In genomic region chr9:48597494-48597893, GRCm38 (mm10) we compare ENCODE assay signal across 20 mouse cellular contexts.
"Had no signal": no experiment of that assay in that cellular context is flagged by ENCODE, and none has a peak within 500 bp of the region (broad histone marks: within the 10 kb centered on the region; RNA-seq: fewer than 3 reads in every experiment).

No protein-coding gene starts in this region.

- H3K9me3 ChIP-seq: limb, embryonic 13.5 days; lung, embryonic 15.5 days; megakaryocyte, embryonic 14.5 days; neural tube, embryonic 12.5 days; neural tube, embryonic 15.5 days; stomach, embryonic 15.5 days had no signal

- H3K9ac ChIP-seq: limb, embryonic 13.5 days; liver, embryonic 14.5 days; liver, postnatal 0 days; lung, embryonic 15.5 days; neural tube, embryonic 12.5 days; neural tube, embryonic 15.5 days; stomach, embryonic 15.5 days had no signal

- H3K27ac ChIP-seq: limb, embryonic 13.5 days; liver, embryonic 14.5 days; lung, embryonic 15.5 days; neural tube, embryonic 12.5 days; neural tube, embryonic 15.5 days; stomach, embryonic 15.5 days had no signal

- H3K4me1 ChIP-seq: lung, embryonic 15.5 days; megakaryocyte, embryonic 14.5 days; neural tube, embryonic 12.5 days; stomach, embryonic 15.5 days had no signal

- H3K36me3 ChIP-seq: limb, embryonic 13.5 days; lung, embryonic 15.5 days; neural tube, embryonic 12.5 days; neural tube, embryonic 15.5 days; stomach, embryonic 15.5 days had no signal

- H3K27me3 ChIP-seq: lung, embryonic 15.5 days; neural tube, embryonic 12.5 days; neural tube, embryonic 15.5 days; stomach, embryonic 15.5 days had no signal

- DNase-seq: kidney, adult 18-20 months; kidney, adult 9 months; kidney, postnatal 14 days; kidney, postnatal 4 days; left cerebral cortex, postnatal 4 days; liver; liver, postnatal 0 days; lung, postnatal 10 days; lung, postnatal 36 days; midbrain, embryonic 14.5 days; right cerebral cortex, postnatal 25 days; spleen, adult 18-20 months; thymus, postnatal 25 days had no signal

- H3K4me3 ChIP-seq: limb, embryonic 13.5 days; lung, embryonic 15.5 days; megakaryocyte, embryonic 14.5 days; neural tube, embryonic 12.5 days; neural tube, embryonic 15.5 days; stomach, embryonic 15.5 days had no signal
